Mouse (Mus musculus) thymus, adult 2 months (tissue): ENCODE measurements around the gene Prkcb. TPM values are rescaled to one million over a fixed set of nuclear protein-coding genes. Genes with fewer than 3 reads are reported as not detected.

ENCODE experiments used
- DNase-seq: peaks from one replicate; pipeline ENCODE4 v3.0.0; 2021
- H3K27ac ChIP-seq: fragments of 200-500 bp; 2 replicates; pipeline ENCODE4 v1.5.1; 2012; ENCODE audit warnings: low read length, control low read depth; ENCODE audit not compliant: control insufficient read depth, insufficient read depth
- H3K27me3 ChIP-seq: fragments of 200-500 bp; 2 replicates; pipeline ENCODE4 v1.6.1; 2012; ENCODE audit warnings: mild to moderate bottlenecking, low read length, moderate library complexity, mixed read lengths; ENCODE audit not compliant: control insufficient read depth, insufficient read depth
- H3K36me3 ChIP-seq: fragments of 200-500 bp; 2 replicates; pipeline ENCODE4 v1.6.1; 2012; ENCODE audit warnings: mild to moderate bottlenecking, low read length, moderate library complexity; ENCODE audit not compliant: control insufficient read depth, insufficient read depth
- H3K4me1 ChIP-seq: fragments of 200-500 bp; replicated peaks from 2 replicates; pipeline ENCODE4 v1.6.1; 2012; ENCODE audit warnings: low read length; ENCODE audit not compliant: control insufficient read depth, insufficient read depth
- H3K4me3 ChIP-seq: fragments of 200-500 bp; 2 replicates; pipeline ENCODE4 v1.5.1; 2012; ENCODE audit warnings: mild to moderate bottlenecking, low read length, control low read depth, moderate library complexity; ENCODE audit not compliant: control insufficient read depth, insufficient read depth
- CTCF ChIP-seq: fragments of 200-500 bp; IDR thresholded peaks from 2 replicates; pipeline ENCODE4 v1.5.1; 2012; ENCODE audit warnings: mild to moderate bottlenecking, control low read depth, low read length, moderate library complexity, borderline replicate concordance; ENCODE audit not compliant: control insufficient read depth, poor library complexity, insufficient read depth; ENCODE audit errors: extremely low read depth
- POLR2A ChIP-seq: fragments of 200-500 bp; IDR thresholded peaks from 2 replicates; pipeline ENCODE4 v1.6.1; 2012; ENCODE audit warnings: mild to moderate bottlenecking, low read length, control low read depth, moderate library complexity; ENCODE audit not compliant: control insufficient read depth, poor library complexity, insufficient read depth; ENCODE audit errors: extremely low read depth
- WGBS: fragments of 180-500 bp; shearing (Covaris S2); methylation state at CpG from one replicate; pipeline ENCODE4 v1.1.7; 2018; 5-methylcytosine and 5-hydroxymethylcytosine counted together
- polyA plus RNA-seq: library from polyadenylated mRNA; depleted of rRNA; stranded (reverse); fragments of >200 nt; gene quantifications from 2 replicates; pipeline ENCODE4 v1.2.3, GENCODE M21; 2012

Gene Prkcb
- polyA plus RNA-seq, 1 experiment: 247 TPM

DNA sequence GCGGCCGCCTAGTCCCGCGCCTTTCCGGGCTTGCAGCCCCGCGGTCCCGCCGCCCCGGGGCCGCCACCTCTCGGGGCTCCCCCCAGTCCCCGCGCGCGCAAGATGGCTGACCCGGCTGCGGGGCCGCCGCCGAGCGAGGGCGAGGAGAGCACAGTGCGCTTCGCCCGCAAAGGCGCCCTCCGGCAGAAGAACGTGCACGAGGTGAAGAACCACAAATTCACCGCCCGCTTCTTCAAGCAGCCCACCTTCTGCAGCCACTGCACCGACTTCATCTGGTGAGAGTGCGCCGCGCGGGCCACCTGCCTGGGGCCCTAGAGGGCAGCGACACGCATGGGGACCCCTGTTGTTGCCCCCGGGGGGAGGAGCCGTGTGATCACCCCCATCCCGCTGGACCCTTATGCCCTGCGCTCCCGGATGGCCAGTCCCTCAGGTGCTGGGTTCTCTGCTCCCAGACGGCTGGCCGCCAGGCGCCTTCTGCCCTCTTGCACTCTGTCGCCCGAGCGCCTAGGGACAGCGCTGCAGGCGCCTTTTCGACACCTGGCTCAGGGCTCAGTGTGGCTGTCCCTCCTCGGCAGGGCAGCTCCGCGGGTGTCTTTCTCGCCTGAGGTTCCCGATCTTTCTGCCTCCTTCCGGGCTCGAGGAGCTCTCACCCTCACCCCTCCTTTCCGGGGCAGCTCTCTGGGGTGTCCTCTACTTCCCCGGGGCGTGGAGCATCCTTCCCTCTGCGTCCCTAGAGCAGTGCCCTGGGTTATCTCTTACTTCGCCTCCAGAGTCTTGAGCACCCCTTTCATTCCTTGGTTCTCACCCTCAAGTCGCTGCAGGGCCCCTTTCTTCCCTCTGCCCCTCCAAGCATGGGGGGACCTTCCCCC lies 926 bp downstream of the Prkcb start:
- Histone ChIP-seq H3K36me3 (0 out of 2 replicates have a peak, but pooled peaks cover 4% of the 10 kb centered on the region), H3K27ac (peak overlapping the region; percentile 93), H3K27me3 (no peaks in the 10 kb centered on the region), H3K4me1 (peaks cover 40% of the 10 kb centered on the region), H3K4me3 (peak overlapping the region; percentile 96)
- DNase-seq: peak; percentile 72
- under 1% methylated on average over 65 of the region's 66 CpGs for WGBS
- TF ChIP-seq CTCF: no peak
- TF ChIP-seq POLR2A: no peak; the same call in 1 of the 2 replicates

DNA sequence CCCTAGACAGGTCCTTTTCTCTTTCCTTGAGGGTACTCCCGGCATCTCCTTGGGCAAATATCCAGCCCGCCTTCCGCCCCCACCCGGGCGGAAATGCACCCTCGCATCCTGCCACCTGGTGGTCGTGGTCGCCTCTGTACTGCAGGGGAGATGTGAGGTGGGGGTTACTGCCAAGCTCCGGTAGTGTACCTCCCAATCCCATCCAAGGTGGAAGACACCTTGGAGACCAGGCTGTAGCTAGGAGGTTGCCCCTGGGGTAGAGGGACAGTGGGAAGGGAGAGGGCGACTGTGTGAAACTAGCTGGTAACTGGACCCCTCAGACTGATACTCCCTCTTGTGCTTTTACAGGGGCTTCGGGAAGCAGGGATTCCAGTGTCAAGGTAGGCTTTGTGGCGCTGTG lies 1.6 kb downstream of the Prkcb start:
- peak overlapping the region; percentile 96 for H3K4me3 ChIP-seq
- 13% methylated on average over 12 of the region's 12 CpGs for WGBS
- H3K27me3 ChIP-seq: no peaks in the 10 kb centered on the region
- H3K4me1 ChIP-seq: peaks cover 40% of the 10 kb centered on the region
- H3K27ac ChIP-seq: peak overlapping the region; percentile 93
- DNase-seq: peak; percentile 91
- H3K36me3 ChIP-seq: 0 out of 2 replicates have a peak, but pooled peaks cover 4% of the 10 kb centered on the region
- no peak for TF ChIP-seq POLR2A
- TF ChIP-seq CTCF: peak; percentile 93

DNA sequence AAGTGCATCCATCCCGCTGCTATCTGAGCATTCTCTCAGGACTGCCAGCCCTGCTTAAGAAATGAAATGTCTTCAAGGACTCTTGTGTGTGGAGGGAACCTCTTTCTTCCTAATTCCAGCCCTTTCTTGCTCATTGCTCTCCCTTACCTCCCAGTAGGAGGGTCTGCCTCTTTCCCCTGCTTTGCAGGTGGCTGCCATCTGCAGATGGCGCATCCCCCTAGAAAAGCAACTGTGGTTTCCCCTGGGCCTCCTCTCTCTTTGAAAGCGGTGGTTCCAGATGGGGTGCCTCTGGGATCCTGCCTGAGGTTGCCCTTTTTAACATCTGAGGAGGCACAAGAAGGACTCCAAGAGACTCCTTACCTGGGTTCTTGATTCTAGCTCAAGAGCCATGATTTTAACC lies 2.2 kb downstream of the Prkcb start:
- DNase-seq: peak; percentile 78
- H3K4me3 ChIP-seq: peak overlapping the region; percentile 96
- TF ChIP-seq CTCF: no peak
- TF ChIP-seq POLR2A: no peak

DNA sequence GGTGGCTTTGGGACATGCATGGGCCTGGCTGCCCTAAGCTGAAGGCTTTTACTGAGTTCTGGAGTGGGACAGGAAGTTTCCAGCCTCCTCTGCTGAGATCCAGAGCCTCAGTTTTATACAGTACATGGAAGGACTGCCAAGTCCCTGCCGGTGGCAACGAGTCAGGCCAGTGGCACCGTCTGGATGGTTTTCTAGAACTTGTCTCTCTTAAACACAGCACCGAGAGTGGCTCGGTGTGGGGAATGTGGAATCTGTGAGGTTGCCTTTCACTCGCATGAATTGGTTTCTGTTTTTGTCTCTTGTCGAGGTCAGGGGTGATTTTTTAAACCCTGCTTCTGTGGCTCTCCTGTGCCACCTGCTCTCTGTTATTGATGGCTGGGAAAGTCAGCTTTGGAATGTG lies 3.6 kb downstream of the Prkcb start:
- 61% methylated on average over 7 of the region's 7 CpGs for WGBS
- no peak overlapping the region for H3K27ac ChIP-seq
- DNase-seq: no peak
- peaks cover 11% of the 10 kb centered on the region for H3K36me3 ChIP-seq
- H3K4me1 ChIP-seq: peaks cover 40% of the 10 kb centered on the region
- no peaks in the 10 kb centered on the region for H3K27me3 ChIP-seq
- TF ChIP-seq CTCF: no peak
- no peak for TF ChIP-seq POLR2A
- no peak overlapping the region for H3K4me3 ChIP-seq

More for the DNA sequence above, 2.2 kb downstream of the Prkcb start:
- Histone ChIP-seq H3K27me3 (no peaks in the 10 kb centered on the region), H3K27ac (peak overlapping the region; percentile 93), H3K36me3 (peaks cover 8% of the 10 kb centered on the region; the same call in 1 of the 2 replicates), H3K4me1 (peaks cover 40% of the 10 kb centered on the region)
- WGBS: 16% methylated on average over 3 of the region's 3 CpGs

DNA sequence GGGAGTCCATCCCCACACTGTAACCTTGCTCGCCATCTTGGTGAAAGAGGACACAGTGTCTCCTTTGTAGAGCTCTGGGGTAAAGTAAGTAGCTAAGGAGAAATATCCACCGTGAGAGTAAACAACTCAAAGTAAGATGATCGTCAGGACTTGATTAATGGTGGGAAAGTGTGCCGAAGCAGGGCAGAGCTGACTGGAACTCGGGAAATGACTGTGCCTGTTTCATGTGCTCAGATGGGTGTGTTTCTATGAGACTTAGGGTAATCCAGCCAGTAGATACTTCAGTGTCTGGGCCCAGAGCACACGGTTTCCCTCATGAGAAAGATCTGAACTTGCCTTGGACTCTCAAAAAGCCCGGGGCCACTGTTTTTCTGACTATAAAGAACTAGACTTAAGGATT lies 5.6 kb downstream of the Prkcb start:
- TF ChIP-seq CTCF (no peak), POLR2A (no peak)
- 92% methylated on average over 7 of the region's 7 CpGs for WGBS

DNA sequence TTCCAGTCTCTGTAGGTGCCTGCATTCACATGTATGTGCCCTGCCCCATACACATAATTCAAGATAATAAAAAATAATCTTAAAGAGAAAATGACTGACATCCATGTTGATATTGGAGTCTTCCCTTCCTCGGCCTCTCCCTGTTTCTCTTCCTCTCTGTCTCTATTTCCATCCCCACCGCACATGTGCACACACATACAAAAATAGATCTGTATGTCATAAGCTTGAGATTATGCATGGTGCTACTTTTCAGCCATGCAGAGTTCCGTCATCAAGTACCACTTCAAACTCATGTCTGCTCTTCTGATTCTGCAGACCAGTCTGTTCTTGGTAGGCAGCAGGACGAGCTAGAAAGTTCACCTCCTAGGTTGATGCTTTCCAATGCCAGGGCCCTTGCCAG lies 6.8 kb downstream of the Prkcb start:
- H3K4me1 ChIP-seq: peaks cover 27% of the 10 kb centered on the region
- 93% methylated on average over 4 of the region's 4 CpGs for WGBS
- DNase-seq: no peak

More for the DNA sequence above, 5.6 kb downstream of the Prkcb start:
- Histone ChIP-seq H3K4me3 (no peak overlapping the region), H3K36me3 (peaks cover 22% of the 10 kb centered on the region), H3K4me1 (peaks cover 29% of the 10 kb centered on the region), H3K27me3 (no peaks in the 10 kb centered on the region), H3K27ac (no peak overlapping the region)
- DNase-seq: no peak

DNA sequence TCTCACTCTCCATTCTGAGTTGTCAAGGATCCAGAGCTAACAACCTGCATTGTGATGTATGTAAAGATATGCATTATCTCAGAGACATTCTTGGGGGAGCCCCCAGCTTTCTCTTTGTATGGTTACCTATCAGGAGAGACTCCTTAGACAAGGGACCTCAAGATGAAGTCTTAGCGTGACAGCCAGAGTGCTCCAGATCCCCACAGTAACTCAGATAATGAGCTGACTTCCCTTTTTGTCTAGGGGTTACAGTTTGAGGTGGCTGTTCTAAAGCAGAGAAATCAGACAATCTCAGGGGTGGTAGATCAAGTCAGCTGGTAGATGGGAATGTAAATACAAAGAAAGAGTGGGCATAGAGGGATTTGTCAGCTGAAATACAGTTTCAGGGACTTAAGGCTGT lies 7.8 kb downstream of the Prkcb start:
- no peaks in the 10 kb centered on the region for H3K27me3 ChIP-seq
- H3K27ac ChIP-seq: no peak overlapping the region
- peaks cover 39% of the 10 kb centered on the region for H3K36me3 ChIP-seq
- H3K4me3 ChIP-seq: no peak overlapping the region
- WGBS: 27% methylated on average over 1 of the region's 1 CpGs
- peaks cover 24% of the 10 kb centered on the region for H3K4me1 ChIP-seq
- no peak for DNase-seq
- TF ChIP-seq POLR2A: no peak
- no peak for TF ChIP-seq CTCF

More for the DNA sequence above, 6.8 kb downstream of the Prkcb start:
- H3K27me3 ChIP-seq: no peaks in the 10 kb centered on the region
- H3K4me3 ChIP-seq: no peak overlapping the region
- no peak for TF ChIP-seq POLR2A
- no peak for TF ChIP-seq CTCF
- no peak overlapping the region for H3K27ac ChIP-seq
- peaks cover 30% of the 10 kb centered on the region for H3K36me3 ChIP-seq
